Mouse (Mus musculus): Measurements from ENCODE around the gene Col4a3.
A peak's percentile ranks its signal among the peaks of the same experiment; 100 is the strongest.

The Col4a3 gene

GRCm38 (mm10) chr1:82663522-82663921 lies 76.8 kb downstream of the Col4a3 start:
- DNase-seq (ENCODE audit: extremely low read depth, low read depth, low spot score), result no peak

DNA sequence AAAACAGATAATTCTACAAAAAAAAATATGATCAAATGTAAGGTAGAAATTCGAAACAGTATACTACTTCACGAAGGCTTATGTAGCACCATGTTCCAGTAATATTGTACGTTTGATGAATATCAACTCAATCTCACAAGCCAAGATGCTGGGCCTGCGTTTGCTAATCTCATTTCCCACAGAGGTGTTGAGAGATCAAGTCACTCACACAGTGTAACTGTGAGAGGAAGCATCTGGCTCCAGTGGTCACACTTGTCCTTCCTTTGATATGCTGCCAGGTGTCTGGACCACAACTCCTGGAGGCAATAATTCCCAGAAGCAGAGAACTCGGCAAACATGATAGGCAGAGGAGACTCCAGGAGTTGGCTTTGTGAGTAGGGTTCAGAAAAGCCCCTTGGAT lies 99.6 kb downstream of the Col4a3 start:
- no peak for DNase-seq (ENCODE audit: extremely low read depth, low read depth, low spot score)

DNA sequence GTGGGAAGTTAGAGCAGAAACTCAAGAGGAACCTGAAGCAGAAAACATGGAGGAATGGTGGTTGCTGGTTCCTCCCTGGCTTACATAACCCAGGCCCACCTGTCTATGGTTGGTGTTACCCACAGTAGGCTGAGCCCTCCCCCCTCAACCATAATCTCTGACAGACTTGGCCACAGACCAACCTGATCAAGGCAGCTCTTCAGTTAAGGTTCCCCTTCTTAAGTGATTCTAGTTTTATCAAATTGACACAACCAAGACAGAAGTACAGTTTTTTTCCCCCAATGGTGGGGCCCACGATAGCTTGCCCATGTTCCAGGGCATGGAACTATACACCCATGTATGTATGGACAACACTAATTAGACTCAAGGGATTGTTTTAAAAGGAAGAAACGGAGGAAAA lies 100.1 kb downstream of the Col4a3 start:
- DNase-seq (ENCODE audit: extremely low read depth, low read depth, low spot score), result no peak

DNA sequence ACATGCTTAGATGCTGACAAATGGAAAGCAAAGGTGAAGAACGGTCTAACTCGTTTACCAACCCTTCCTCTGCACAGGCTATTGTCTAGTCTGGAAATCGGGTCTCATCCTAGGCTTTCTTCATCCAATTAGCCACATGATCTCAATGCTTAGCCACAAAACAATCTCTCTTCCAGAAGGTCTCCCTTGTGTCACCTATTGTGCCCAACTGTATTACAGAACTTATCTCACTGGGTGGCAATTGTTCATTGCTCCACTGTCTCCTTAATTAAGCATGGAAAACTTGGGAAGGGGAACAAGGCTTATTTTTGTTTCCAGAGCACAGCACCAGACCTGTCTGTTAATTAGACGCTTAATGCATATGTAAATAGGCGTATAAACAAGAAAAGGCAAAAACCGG lies 101.2 kb downstream of the Col4a3 start:
- no peak for DNase-seq (ENCODE audit: extremely low read depth, low read depth, low spot score)

DNA sequence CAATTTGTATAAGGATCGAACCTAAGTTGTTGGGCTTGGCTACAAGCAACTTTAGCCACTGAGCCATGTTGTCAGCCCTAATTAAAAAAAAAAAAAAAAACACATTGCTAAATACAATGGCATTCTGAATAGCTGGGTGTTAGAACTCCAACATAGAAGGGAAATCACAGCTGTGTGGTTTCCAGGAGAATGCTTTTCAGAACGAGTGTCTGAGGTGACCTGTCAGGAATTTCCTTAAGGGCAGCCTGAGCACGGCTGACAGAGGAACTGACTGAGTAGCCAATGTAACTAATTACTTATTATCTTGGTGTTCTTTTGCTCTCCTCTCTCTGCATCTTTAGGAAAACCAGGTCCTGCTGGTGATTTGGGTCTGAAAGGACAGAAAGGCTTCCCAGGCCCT lies 109.2 kb downstream of the Col4a3 start:
- no peak for DNase-seq (ENCODE audit: extremely low read depth, low read depth, low spot score)

- DNase-seq (ENCODE audit: extremely low read depth, low read depth, low spot score), result peak; percentile 26
Observed at GRCm38 (mm10) chr1:82717816-82718512, 131.2 kb downstream of the Col4a3 start.

- peak; percentile 73 for DNase-seq (ENCODE audit: extremely low read depth, low read depth, low spot score)
Observed at GRCm38 (mm10) chr1:82724339-82725025, 137.8 kb downstream of the Col4a3 start, which contains the start of gene Mff. Mff (plus strand) TSS chr1:82724890.

DNA sequence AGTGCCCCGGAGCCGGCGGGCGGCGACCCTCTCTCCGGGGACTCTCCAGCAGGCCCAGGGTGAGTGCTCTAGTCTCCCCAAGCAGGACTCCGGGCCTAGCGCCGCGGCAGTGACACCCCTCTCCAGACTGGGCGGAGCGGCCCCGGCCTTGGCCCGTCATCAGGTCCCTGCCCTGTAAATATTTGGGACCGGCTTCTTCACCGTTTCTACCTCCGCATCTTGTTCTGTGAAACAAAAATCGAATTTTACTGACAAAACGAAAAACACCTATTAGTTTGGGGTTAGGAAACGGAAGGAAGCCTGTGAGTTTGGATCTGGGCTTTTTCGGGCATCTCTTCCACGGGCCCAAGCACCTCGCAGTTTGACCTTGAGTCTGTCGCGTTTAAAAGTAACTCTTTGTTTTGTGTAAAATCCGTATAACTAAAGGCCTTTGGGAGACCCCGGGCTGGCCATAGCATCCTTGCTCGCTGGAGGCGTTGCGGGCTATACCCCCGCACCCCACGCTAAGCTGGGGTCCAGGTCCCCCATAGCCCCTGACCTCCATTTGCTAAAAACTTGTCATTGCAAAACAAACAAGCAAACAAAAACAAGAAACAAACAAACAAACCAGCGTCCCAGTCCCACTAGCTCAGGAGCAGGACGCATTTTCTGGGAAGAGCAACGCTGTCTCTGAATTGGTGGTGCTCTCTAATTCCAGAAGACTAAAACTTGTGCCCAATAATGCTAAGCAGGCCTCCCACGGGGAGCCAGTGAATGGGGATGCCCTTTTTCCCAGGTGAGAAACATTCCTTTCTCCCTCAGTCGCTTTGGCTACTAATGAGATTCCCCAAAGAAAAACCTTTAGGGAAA lies 138.5 kb downstream of the Col4a3 start:
- DNase-seq (ENCODE audit: extremely low read depth, low read depth, low spot score), result no peak

DNA sequence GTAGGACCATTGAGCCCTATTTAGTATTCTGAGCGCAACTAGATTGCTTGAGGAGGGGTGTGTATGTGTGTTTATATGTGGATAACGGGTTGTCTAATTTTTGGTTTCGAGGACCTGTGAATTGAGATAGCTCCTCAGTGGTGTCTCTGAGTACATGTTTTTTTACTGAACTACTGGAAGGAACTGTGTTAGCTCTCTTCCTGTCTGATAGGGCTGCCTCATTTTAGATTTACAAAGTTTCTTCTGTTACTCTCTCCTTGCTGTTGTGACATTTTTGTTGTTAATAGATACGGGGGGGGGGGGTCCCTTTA lies 139.1 kb downstream of the Col4a3 start:
- no peak for DNase-seq (ENCODE audit: extremely low read depth, low read depth, low spot score)

- no peak for DNase-seq (ENCODE audit: extremely low read depth, low read depth, low spot score)
Observed at GRCm38 (mm10) chr1:82726482-82726881, 139.8 kb downstream of the Col4a3 start.

- no peak for DNase-seq (ENCODE audit: extremely low read depth, low read depth, low spot score)
Observed at GRCm38 (mm10) chr1:82733357-82733756, 146.6 kb downstream of the Col4a3 start.

DNA sequence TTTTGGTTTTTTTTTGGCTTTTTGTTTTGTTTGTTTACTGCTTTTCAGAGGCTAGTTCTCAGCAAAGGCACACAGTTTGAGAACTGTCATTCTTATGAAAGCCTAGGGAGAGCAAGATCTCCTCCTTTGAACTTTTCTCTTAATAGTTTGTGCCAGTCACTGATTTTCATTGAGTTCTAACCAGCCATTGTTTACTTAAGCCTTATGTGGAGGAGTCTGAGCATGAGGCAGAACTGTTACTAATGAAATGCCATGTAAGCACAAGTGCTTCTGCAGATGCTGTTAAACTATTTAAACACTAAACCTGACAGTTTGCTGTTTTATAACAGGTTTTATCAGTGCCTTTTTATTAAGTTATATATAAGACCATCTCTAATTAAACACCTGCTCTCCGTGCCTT lies 151.3 kb downstream of the Col4a3 start:
- DNase-seq (ENCODE audit: extremely low read depth, low read depth, low spot score), result no peak

- no peak for DNase-seq (ENCODE audit: extremely low read depth, low read depth, low spot score)
Observed at GRCm38 (mm10) chr1:82741539-82741938, 154.8 kb downstream of the Col4a3 start.

DNA sequence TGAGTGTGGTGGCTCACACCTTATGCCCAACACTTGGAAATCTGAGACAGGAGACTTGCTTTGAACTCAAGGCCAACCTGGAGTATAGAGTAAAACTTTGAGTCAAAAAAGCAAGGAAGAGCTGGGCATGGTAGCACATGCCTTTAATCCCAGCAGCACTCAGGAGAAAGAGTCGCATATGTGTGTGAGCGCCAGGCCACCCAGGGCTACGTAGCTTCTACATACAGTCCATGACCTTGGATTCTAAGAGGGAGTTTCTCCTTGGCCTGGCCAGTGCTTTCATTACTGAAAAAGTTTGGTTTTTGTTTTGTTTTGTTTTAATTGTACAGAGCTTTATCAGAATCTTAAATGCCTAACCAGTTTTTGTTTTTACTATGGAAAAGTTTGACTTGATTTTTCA lies 157.2 kb downstream of the Col4a3 start:
- no peak for DNase-seq (ENCODE audit: extremely low read depth, low read depth, low spot score)

DNA sequence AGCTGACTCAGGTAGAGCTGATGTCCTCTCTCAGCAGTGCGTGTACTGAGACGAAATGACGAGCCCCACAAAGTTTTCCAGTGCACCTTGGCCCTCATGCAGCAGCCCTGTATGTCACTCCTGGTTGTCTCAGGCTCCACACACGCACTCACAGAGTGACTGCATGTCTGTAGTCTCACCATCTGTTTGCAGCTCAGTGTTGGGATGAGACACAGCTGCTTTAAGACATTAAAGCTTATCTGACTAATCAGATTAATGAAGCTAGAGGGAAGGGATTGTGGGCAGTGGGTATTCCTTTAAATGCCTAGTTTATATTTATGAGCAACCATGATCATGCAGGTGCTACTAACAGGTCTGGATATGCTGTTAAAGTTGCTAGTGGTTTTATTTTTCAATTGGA lies 159.7 kb downstream of the Col4a3 start:
- DNase-seq (ENCODE audit: extremely low read depth, low read depth, low spot score), result no peak

DNA sequence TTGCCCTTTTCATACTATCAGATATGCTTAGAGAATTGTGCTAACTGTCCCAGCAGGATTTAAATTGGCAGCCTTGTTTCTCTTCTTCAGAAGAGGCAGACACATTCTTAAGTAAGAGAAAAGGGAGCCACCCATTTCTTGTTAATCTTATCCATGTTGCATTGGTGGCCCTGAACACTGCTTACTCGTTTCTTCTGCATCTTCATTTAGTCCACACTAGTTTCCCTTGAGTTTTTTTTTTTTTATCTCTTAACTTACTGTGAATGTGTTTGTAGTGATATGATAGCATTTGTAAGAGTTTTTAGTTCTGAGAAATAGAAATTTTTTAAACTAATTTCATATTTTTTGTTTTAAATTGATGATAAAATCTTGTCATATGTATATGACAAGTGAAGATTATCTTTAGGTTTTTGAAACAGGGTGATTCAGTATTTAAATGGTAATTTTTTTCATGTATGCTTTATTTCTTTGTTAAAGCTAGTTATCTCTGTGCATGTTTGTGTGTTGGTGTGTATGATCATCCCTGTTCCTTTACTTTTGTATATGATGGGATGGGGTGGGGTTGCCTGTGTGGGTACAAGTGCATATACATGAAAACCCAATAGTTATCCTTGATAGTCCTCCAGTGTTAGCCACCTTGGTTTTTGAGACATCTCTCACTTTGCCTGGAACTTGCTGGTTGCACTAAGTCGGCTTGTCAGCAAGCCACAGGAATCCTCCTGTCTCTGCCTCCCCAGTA lies 161.2 kb downstream of the Col4a3 start:
- DNase-seq (ENCODE audit: extremely low read depth, low read depth, low spot score), result no peak

- no peak for DNase-seq (ENCODE audit: extremely low read depth, low read depth, low spot score)
Observed at GRCm38 (mm10) chr1:82759520-82759919, 172.8 kb downstream of the Col4a3 start.

- no peak for DNase-seq (ENCODE audit: extremely low read depth, low read depth, low spot score)
Observed at GRCm38 (mm10) chr1:82761454-82762169, 174.9 kb downstream of the Col4a3 start.

DNA sequence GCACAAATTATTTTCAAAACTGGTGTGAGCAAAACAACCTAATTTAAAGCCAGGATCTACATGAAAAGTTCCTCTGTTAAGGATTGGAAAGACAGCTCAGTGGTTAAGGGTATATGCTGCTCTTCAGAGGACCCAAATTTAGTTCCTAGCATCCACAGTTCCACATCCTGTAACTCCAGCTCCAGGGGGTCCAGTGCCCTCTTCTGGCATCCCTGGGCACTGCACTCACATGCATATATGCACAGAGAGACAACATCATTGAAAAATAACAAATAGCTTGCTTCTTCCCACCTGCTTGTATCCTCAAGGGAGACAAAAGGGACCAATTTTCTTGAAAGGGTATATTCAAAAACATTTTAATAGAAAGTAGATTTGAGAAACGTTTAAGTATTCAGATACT lies 175.6 kb downstream of the Col4a3 start:
- no peak for DNase-seq (ENCODE audit: extremely low read depth, low read depth, low spot score)

DNA sequence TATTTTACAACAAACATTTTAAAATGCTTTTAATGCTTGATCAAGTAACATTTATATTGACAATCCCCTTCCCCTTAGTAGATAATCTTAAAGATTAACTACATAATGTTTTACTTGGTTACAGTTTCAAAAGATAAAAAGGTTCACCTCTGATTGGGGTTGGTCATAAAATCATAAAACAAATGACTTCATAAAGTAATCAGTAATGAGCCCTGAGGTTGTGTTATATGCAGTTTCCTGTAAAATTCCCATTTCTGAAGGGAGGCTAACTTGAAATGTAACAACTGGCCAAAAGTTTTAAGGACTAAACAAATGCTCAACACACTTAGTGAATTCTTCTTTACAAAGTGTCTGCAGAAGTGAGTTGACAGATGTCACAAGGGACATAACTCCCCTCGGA lies 179.5 kb downstream of the Col4a3 start:
- DNase-seq (ENCODE audit: extremely low read depth, low read depth, low spot score), result no peak

GRCm38 (mm10) chr1:82766641-82767040 lies 179.9 kb downstream of the Col4a3 start:
- DNase-seq (ENCODE audit: extremely low read depth, low read depth, low spot score), result no peak
